Mouse (Mus musculus): ENCODE results near the gene Gas2l1. TPM values are rescaled to one million over a fixed set of nuclear protein-coding genes. Genes with fewer than 3 reads are reported as not detected.

Gas2l1 gene
- polyA plus RNA-seq, 1 experiment: 69.3 TPM

GRCm38 (mm10) chr11:5057541-5057855 is 7.6 kb downstream of the Gas2l1 start:
- Histone ChIP-seq H3K27me3 (ENCODE audit: control insufficient read depth, insufficient read depth, insufficient read length) (no peaks in the 10 kb centered on the region), H3K4me2 (ENCODE audit: low read depth) (peak overlapping the region; percentile 49)

GRCm38 (mm10) chr11:5057064-5057463 is 8.1 kb downstream of the Gas2l1 start:
- H3K4me2 ChIP-seq (ENCODE audit: low read depth): no peak overlapping the region
- TF ChIP-seq TCF3 (IDR thresholded peaks at IDR 0.05; ENCODE audit: insufficient read length, low read depth) (no peak), CEBPB (IDR thresholded peaks at IDR 0.05; ENCODE audit: insufficient read depth, poor library complexity, severe bottlenecking) (no peak), E2F4 (IDR thresholded peaks at IDR 0.05; ENCODE audit: insufficient read depth) (no peak), REST (IDR thresholded peaks at IDR 0.05; ENCODE audit: insufficient read depth, insufficient read length) (no peak), MYOD1 (IDR thresholded peaks at IDR 0.05; ENCODE audit: control insufficient read depth in 1 of 3, insufficient read length in 2 of 3, low read depth in 2 of 3) (no peak), USF1 (IDR thresholded peaks at IDR 0.05; ENCODE audit: low read depth) (no peak), POLR2A (IDR thresholded peaks at IDR 0.05; ENCODE audit: insufficient read length, low read depth) (no peak), MAX (IDR thresholded peaks at IDR 0.05; ENCODE audit: low read depth) (no peak), SRF (IDR thresholded peaks at IDR 0.05; ENCODE audit: control insufficient read depth, insufficient read length, low read depth) (no peak), TCF12 (IDR thresholded peaks at IDR 0.05; ENCODE audit: insufficient read depth, poor library complexity, severe bottlenecking) (no peak), POLR2AphosphoS2 (IDR thresholded peaks at IDR 0.05; ENCODE audit: insufficient read length, low read depth) (no peak), MYOG (IDR thresholded peaks at IDR 0.05; ENCODE audit: control insufficient read depth in 1 of 3, insufficient read depth in 1 of 3, insufficient read length in 2 of 3, low read depth in 2 of 3) (no peak)
- no peaks in the 10 kb centered on the region for H3K27me3 ChIP-seq (ENCODE audit: control insufficient read depth, insufficient read depth, insufficient read length)
- H3K4me3 ChIP-seq: no peak overlapping the region
- no peaks in the 10 kb centered on the region for H3K36me3 ChIP-seq (ENCODE audit: control insufficient read depth, insufficient read depth)
- H3K79me2 ChIP-seq (ENCODE audit: control insufficient read depth, insufficient read depth): no peaks in the 10 kb centered on the region
- no peak overlapping the region for H3ac ChIP-seq (ENCODE audit: control insufficient read depth, insufficient read length)

More at GRCm38 (mm10) chr11:5057541-5057855, 7.6 kb downstream of the Gas2l1 start:
- Histone ChIP-seq H3K79me2 (ENCODE audit: control insufficient read depth, insufficient read depth) (no peaks in the 10 kb centered on the region), H3K36me3 (ENCODE audit: control insufficient read depth, insufficient read depth) (no peaks in the 10 kb centered on the region), H3K4me3 (no peak overlapping the region), H3ac (ENCODE audit: control insufficient read depth, insufficient read length) (no peak overlapping the region)
- no peak for TF ChIP-seq TCF3 (IDR thresholded peaks at IDR 0.05; ENCODE audit: insufficient read length, low read depth)
- TF ChIP-seq MAX (IDR thresholded peaks at IDR 0.05; ENCODE audit: low read depth): no peak
- no peak for TF ChIP-seq REST (IDR thresholded peaks at IDR 0.05; ENCODE audit: insufficient read depth, insufficient read length)
- TF ChIP-seq MYOG (IDR thresholded peaks at IDR 0.05; ENCODE audit: control insufficient read depth in 1 of 3, insufficient read depth in 1 of 3, insufficient read length in 2 of 3, low read depth in 2 of 3): no peak
- no peak for TF ChIP-seq CEBPB (IDR thresholded peaks at IDR 0.05; ENCODE audit: insufficient read depth, poor library complexity, severe bottlenecking)
- no peak for TF ChIP-seq TCF12 (IDR thresholded peaks at IDR 0.05; ENCODE audit: insufficient read depth, poor library complexity, severe bottlenecking)
- TF ChIP-seq POLR2AphosphoS2 (IDR thresholded peaks at IDR 0.05; ENCODE audit: insufficient read length, low read depth): no peak

- Histone ChIP-seq H3K4me2 (ENCODE audit: low read depth) (no peak overlapping the region), H3ac (ENCODE audit: control insufficient read depth, insufficient read length) (no peak overlapping the region), H3K36me3 (ENCODE audit: control insufficient read depth, insufficient read depth) (no peaks in the 10 kb centered on the region), H3K4me3 (no peak overlapping the region), H3K27me3 (ENCODE audit: control insufficient read depth, insufficient read depth, insufficient read length) (no peaks in the 10 kb centered on the region), H3K79me2 (ENCODE audit: control insufficient read depth, insufficient read depth) (no peaks in the 10 kb centered on the region)
- no peak for TF ChIP-seq TCF3 (IDR thresholded peaks at IDR 0.05; ENCODE audit: insufficient read length, low read depth)
- TF ChIP-seq TCF12 (IDR thresholded peaks at IDR 0.05; ENCODE audit: insufficient read depth, poor library complexity, severe bottlenecking): no peak
- TF ChIP-seq POLR2AphosphoS2 (IDR thresholded peaks at IDR 0.05; ENCODE audit: insufficient read length, low read depth): no peak
- TF ChIP-seq MYOG (IDR thresholded peaks at IDR 0.05; ENCODE audit: control insufficient read depth in 1 of 3, insufficient read depth in 1 of 3, insufficient read length in 2 of 3, low read depth in 2 of 3): no peak
- TF ChIP-seq REST (IDR thresholded peaks at IDR 0.05; ENCODE audit: insufficient read depth, insufficient read length): no peak
- no peak for TF ChIP-seq POLR2A (IDR thresholded peaks at IDR 0.05; ENCODE audit: insufficient read length, low read depth)
- no peak for TF ChIP-seq MYOD1 (IDR thresholded peaks at IDR 0.05; ENCODE audit: control insufficient read depth in 1 of 3, insufficient read length in 2 of 3, low read depth in 2 of 3)
- no peak for TF ChIP-seq MAX (IDR thresholded peaks at IDR 0.05; ENCODE audit: low read depth)
- no peak for TF ChIP-seq USF1 (IDR thresholded peaks at IDR 0.05; ENCODE audit: low read depth)
- TF ChIP-seq E2F4 (IDR thresholded peaks at IDR 0.05; ENCODE audit: insufficient read depth): no peak
- no peak for TF ChIP-seq SRF (IDR thresholded peaks at IDR 0.05; ENCODE audit: control insufficient read depth, insufficient read length, low read depth)
- no peak for TF ChIP-seq CEBPB (IDR thresholded peaks at IDR 0.05; ENCODE audit: insufficient read depth, poor library complexity, severe bottlenecking)
Observed at GRCm38 (mm10) chr11:5055945-5056938, 8.9 kb downstream of the Gas2l1 start.

- no peaks in the 10 kb centered on the region for H3K36me3 ChIP-seq (ENCODE audit: control insufficient read depth, insufficient read depth)
- H3K27me3 ChIP-seq (ENCODE audit: control insufficient read depth, insufficient read depth, insufficient read length): no peaks in the 10 kb centered on the region
- no peak overlapping the region for H3K4me2 ChIP-seq (ENCODE audit: low read depth)
- H3K4me3 ChIP-seq: no peak overlapping the region
- no peak overlapping the region for H3ac ChIP-seq (ENCODE audit: control insufficient read depth, insufficient read length)
- TF ChIP-seq POLR2A (IDR thresholded peaks at IDR 0.05; ENCODE audit: insufficient read length, low read depth): no peak
- TF ChIP-seq MAX (IDR thresholded peaks at IDR 0.05; ENCODE audit: low read depth): no peak
- TF ChIP-seq E2F4 (IDR thresholded peaks at IDR 0.05; ENCODE audit: insufficient read depth): no peak
- no peak for TF ChIP-seq MYOD1 (IDR thresholded peaks at IDR 0.05; ENCODE audit: control insufficient read depth in 1 of 3, insufficient read length in 2 of 3, low read depth in 2 of 3)
- no peak for TF ChIP-seq MYOG (IDR thresholded peaks at IDR 0.05; ENCODE audit: control insufficient read depth in 1 of 3, insufficient read depth in 1 of 3, insufficient read length in 2 of 3, low read depth in 2 of 3)
- TF ChIP-seq CEBPB (IDR thresholded peaks at IDR 0.05; ENCODE audit: insufficient read depth, poor library complexity, severe bottlenecking): no peak
- TF ChIP-seq TCF12 (IDR thresholded peaks at IDR 0.05; ENCODE audit: insufficient read depth, poor library complexity, severe bottlenecking): no peak
- TF ChIP-seq USF1 (IDR thresholded peaks at IDR 0.05; ENCODE audit: low read depth): no peak
- TF ChIP-seq TCF3 (IDR thresholded peaks at IDR 0.05; ENCODE audit: insufficient read length, low read depth): no peak
- no peak for TF ChIP-seq SRF (IDR thresholded peaks at IDR 0.05; ENCODE audit: control insufficient read depth, insufficient read length, low read depth)
- TF ChIP-seq REST (IDR thresholded peaks at IDR 0.05; ENCODE audit: insufficient read depth, insufficient read length): no peak
- TF ChIP-seq POLR2AphosphoS2 (IDR thresholded peaks at IDR 0.05; ENCODE audit: insufficient read length, low read depth): no peak
- H3K79me2 ChIP-seq (ENCODE audit: control insufficient read depth, insufficient read depth): no peaks in the 10 kb centered on the region
Observed at GRCm38 (mm10) chr11:5054874-5055273, 10.3 kb downstream of the Gas2l1 start.

Measured in myocyte (in vitro differentiated cells).